Mouse (Mus musculus) cerebellum, adult 18-20 months (tissue): ENCODE measurements around the gene Bysl.
A peak's percentile ranks its signal among the peaks of the same experiment; 100 is the strongest.
"Not testable (repeated sequence)": the region's sequence is repeated elsewhere in the genome, so short reads cannot be mapped to it uniquely, and the experiment has no call there.

Source experiments
- DNase-seq, 2 experiments: peaks; one replicate each; pipeline ENCODE4 v3.0.0; 2021

Bysl gene

DNA sequence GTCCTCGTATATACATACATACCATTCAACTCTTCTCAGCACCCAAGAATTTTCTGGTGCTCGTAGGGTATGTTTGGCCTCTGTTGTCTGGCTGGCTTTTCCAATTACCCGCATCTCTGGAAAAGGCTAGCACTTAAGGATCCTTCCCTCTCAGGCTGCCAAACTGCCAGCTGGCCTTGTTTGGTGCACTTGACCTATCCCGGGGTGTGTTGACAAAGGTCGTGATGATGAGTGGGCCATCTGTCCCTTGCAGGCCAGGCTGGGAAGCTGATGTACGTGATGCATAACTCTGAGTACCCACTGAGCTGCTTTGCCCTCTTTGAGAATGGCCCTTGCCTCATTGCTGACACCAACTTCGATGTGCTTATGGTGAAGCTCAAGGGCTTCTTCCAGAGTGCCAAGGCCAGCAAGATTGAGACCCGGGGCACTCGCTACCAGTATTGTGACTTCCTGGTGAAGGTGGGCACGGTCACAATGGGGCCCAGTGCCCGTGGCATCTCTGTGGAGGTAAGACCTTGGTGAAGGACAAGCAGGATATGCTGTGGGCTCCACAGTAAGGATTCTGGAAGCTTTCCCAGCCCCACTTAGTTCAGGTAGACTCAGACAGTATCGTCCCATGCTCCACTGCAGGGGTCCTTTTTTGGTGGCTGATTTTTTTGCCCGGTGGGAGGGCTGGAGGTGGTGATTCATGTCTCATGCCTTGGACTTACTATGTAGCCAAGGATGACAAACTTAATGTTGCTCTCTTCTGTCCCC is 7.4 kb upstream of the Bysl start:
- DNase-seq: peak in 1 of 2 experiments; percentile 38

DNA sequence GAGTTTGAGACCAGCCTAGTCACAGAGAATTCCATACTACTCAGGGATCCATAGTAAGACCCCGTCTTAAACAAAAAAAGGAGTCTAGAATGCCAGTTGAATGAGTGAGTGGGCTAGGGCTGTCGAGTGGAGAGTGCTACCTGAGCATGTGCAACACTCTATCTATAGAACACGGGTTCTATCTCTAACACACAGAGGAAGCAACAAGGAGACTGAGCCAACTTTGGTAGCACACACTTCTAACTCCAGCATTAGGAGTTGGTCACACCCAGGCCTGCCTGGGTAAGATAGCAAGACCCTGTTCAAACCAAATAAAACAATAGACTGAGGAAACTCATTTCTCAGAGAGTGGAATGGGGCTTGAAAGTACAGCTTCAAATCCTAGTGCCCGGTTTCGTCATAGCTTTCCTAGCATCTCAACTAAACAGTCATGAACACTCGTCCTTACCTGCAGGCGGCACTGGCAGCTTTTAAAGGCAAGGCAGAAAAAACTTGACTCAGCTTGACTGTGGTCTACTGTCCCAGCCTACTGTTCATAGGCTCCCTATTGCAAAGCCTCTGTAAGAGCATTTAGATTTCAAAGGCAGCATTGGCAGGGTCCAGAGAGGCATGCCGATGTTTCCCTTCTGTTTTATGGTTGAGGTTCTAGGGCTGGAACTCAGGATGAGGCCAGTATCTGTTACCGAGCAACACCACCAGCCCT is 6.5 kb upstream of the Bysl start:
- no peak for DNase-seq

DNA sequence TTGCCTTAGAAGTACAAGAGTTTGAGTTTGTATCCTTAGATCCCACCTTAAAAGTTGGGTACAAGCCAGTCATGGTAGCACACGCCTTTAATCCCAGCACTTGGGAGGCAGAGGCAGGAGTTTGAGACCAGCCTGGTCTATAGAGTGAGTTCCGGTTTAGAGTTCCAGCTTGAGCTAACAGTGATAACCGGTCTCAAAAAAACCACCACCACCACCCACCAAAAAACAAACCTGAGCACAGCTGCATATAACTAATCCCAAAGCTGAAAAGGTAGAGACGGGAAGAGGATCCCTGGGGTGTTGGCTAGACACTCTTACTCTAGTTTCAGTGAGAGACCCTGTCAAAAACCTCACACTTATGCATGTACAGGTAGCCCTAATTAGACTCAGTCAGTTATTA is 5.4 kb upstream of the Bysl start:
- DNase-seq: no peak

DNA sequence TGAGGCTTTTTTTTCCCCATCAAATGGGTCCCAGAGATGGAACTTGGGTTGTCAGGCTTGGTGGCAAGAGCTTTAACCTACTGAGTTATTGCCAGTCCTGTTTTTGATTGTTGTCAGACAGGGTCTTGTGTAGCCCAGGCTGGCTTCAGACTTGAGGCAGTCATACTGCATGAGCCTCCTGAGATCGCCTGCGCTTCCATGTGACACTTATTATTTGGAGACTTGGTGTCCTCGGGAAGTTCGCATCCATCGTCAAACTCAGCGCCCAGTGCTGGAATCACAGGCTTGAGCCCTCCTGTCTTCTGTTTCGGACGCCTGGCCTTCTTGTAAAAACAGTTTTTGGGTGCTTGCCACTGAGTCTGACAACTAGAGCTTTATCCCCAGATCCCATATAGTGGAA is 4.8 kb upstream of the Bysl start:
- DNase-seq: no peak

DNA sequence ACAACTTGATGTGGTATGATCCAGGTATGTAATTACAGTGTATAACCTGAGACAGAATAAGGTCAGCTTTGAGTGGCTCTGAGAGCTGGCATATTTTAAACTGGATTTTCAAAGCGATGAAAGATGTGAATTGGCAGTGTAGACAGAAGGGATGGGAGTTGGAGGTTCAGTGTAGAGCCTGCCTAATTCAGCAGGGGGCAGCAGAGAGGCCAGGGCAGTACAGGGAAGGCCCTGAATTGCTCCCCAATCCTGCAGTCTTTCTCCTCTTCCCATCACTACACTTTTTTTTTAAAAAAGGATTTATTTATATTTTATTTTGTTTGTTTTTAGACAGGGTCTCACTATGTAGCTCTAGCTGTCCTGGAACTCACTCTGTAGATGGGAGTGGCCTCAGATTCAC is 2.7 kb upstream of the Bysl start:
- peak in 1 of 2 experiments; percentile 19 for DNase-seq

DNA sequence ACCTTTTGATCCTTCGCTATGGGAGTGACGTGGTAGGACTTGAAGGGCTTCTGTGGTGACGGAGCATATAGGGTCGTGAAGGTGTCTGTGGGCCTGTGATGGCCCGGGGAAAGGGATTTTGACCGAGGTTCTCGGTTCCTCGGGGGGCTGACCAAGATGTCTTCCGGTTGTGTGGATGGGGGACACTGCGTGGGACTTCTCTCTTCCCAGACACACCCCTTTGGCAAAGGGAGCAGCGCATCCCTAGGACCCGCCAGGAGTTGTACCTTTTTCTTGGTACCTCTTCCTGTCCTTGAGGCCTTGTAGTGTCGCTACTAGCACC is 330 bp upstream of the Bysl start:
- no peak for DNase-seq

DNA sequence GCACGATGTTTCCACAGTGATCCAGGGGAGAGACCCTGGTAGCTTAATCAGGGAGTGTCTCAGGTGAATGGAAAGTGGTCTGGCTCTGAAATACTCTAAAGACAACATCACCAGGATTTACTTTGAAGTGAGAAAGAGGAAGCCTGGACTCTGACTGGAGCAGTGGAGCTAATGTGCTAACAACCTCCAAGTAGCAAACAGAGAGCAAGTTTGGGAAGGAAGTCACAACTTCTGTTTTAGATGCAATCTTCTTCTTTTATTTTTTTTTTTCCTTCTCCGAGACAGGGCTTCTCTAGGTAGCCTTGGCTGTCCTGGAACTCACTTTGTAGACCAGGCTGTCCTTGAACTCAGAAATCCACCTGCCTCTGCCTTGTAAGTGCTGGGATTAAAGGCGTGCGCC is 2.1 kb downstream of the Bysl start:
- no peak for DNase-seq

DNA sequence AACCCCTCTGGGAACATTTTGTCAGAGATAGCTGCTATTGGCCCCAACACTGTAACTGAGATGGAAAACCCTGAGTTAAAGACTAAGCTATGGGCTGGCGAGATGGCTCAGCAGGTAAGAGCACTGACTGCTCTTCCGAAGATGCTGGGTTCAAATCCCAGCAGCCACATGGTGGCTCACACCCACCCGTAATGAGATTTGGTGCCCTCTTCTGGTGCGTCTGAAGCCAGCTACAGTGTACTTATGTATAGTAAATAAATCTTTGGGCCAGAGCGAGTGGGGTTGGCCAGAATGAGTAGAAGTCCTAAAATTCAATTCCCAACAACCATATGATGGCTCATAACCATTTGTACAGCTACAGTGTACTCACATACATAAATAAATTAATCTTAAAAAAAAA is 5.1 kb downstream of the Bysl start:
- no peak for DNase-seq

DNA sequence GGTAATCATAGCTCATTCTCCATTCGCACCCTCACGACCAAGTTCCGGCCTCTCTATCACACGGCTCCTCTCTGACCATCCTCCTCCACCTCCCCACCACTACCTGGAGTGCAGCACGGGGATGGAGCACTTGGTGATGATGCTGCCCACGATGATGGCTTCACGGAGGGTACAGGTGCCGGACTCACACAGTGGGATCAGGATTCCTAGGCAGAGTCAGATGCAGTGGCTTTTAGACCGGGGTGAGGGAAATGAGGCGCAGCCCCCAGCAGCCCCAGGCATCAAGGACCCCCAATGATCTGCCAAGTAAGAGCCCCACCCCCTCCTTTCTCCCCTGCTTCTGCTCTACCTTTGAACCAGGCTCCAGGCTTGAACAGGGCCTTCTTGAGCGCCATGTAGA is 9.0 kb downstream of the Bysl start:
- peak in 1 of 2 experiments; percentile 1 for DNase-seq

DNA sequence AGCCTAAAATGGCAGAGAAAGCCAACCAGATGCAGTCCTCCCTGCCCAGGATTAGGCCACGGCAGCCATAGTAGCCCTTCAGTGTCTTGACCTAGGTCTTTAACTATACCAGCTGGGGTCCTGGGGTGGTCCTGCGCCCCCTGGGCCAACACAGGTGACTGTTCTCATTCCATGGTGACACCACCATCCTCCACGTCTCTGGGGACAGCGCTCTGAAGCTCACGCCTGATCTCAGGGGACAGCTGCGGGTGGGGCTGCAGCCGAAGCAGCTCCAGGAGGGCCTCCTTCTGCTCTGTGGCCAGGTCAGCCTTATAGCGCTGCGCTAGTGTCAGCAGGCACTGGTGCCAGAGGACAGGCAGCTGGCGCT is 9.9 kb downstream of the Bysl start:
- peak in 1 of 2 experiments; percentile 2 for DNase-seq

DNA sequence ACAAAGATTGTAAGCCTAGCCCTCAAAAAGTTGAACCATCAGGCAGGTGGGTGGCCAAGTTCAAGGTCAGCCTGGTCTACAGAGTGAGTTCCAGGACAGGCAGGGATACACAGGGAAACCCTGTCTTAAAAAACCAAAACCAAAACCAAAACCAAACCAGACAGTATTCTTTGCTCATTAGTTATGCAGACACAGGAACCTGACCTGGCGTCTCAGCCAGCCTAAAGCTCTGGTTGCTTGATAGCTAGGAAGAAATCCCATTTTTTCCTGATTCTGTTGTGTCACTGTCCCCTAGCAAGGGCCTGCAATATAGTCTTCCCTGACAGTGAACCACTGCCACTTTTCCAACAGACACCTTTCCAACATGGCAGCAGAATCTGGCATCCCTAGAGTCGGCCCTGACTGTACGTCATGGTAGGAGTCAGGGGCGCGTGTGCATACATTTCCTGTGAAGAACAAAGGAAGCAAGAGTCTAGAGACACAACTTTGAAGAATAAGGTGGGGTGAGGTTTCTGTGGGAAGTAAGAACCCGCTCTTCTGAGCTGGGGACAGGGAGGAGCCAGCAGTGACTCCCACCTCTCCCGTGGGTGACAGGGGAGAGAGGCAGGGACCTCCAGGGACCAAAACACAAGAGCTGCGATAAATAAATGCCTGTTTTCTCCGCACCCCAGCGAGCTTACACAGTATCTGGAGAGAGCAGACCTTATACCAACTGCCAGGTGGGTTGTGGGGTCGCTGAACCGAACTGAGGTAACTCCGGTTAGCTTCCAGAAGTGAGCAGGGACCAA is 10.5 kb downstream of the Bysl start:
- peak in 1 of 2 experiments; percentile 1 for DNase-seq

DNA sequence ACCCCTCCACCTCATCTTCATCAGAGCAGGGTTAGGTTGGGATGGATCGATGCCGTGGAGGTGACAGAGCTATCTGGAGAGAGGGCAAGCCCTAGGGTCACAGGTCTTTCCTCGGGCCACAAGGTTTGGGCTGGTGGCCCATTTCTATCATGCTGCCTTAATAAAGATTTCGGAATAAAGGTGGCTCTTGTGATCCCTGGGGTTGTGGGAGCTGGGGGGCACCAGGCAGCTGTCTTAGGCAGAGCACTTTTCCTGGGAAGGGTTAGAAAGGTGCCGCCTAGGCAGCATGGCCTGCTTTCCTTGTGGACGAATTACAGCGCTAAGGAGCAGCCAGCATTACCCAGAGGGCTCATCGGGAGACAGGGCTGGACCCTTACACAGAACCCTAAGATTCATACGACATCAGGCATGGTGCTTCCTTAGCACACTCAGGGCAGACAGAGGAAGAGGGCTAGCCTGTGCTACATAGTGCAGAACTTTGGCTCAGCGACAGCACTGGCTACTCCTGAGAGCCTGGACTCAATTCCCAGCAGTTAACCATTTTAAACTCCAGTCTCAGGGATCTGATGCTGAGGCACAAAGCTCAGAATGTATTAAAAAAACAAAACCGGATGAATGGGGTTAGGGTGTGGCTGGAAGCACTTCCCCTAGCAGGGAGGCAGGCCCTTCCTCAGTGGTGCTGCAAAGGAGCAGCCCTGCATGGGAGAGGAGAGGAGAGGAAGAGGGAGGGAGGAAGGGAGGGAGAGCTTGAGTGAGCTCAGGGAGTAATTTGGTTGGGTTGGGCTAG is 11.6 kb downstream of the Bysl start:
- DNase-seq: peak in 1 of 2 experiments; percentile 2

DNA sequence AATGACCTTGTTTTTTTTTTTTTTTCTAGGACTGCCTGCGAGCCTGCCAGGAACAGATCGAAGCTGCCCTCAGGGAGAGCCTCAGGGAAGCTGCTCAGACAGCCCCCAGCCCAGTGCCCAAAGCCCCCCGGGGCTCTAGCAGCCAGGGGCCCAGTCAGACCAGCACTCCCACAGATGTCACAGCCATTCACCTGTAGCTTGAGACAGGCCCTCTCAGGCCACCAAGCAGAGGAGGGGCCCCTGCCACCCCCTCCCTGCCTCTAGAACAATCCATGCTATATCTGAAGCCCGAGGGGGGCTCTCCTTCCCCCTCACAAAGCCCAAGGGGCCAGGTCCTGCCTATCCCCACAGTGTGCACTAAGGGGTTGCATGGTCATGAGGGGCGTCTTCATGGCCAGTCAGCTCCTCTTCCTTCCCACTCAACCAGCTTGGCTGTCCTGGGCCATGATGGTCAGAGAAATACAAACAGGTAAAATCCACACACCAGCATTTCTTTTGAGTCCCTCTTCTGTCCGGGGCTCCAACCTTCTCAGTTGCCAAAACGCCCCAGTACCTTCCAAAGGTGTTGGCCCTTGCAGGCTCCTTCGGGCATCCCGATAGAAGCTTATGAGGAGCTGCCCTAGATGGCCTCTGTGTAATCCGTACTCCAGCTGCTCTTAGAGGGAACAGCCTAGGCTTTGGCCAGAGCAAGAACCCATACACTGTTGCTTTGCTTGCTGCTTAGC is 12.6 kb downstream of the Bysl start:
- DNase-seq: not testable (repeated sequence)

DNA sequence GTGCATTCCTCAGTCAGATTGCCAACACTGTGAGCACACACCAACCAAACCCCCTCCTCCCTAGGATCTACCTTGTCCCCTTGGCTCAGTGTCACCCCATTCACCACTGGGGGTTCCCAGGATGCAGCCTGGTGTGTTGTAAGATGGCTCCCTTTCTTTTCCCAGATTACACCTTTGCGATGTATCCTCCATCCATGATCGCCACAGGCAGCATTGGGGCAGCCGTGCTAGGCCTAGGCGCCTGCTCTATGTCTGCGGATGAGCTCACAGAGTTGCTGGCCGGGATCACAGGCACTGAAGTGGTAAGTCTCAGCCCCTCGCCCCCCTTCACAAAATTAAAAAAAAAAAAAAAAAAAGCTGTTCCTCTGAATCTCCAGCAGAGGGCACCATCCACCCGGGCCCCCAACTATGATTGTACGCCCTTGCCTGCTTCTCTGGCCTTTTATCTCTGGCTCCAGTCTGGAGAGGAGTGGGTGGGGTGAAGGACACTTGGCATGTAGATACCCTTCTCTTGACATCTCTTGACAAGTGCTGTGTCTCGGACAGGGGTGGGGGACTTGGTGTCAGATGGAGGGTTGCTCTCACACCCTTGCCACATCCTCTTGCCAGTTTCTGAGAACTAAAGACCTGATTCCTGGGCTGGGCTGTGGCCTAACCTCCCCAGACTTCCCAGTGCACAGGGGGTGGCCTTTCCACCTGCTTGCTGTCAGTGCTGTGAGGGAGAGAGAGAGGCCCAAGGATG is 13.3 kb downstream of the Bysl start:
- DNase-seq: peak; percentile 16 to 45

DNA sequence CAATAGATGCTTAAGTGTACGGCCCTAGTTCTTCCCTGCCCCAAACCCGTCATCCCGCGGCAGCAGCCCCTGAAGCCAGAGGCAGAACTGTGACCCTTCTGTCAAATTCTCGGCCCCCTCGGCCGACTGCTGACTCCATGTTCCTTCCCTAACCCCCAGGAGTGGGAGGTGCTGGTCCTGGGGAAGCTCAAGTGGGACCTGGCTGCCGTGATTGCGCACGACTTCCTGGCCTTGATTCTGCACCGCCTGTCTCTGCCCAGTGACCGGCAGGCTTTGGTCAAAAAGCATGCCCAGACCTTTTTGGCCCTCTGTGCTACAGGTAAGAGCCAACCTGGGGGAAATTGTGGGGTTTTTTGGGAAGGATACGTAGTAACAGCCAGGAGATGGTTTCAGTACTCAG is 14.0 kb downstream of the Bysl start:
- no peak for DNase-seq

DNA sequence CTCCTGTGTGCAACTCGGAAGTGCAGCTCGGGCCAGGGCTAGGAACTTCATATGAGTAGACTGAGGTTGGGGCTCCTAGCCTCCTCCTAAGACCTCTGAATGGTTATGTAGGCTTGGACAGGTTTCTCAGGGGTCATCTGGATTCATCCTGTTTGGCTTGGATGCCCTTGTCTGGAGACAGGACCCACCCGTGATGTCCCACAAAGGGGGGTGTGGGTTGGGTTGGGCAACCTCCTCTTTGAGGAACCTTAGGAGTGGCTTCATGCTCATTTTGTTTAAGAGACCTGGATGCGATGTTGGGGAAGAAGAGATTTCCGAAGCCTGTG is 14.5 kb downstream of the Bysl start:
- no peak for DNase-seq

DNA sequence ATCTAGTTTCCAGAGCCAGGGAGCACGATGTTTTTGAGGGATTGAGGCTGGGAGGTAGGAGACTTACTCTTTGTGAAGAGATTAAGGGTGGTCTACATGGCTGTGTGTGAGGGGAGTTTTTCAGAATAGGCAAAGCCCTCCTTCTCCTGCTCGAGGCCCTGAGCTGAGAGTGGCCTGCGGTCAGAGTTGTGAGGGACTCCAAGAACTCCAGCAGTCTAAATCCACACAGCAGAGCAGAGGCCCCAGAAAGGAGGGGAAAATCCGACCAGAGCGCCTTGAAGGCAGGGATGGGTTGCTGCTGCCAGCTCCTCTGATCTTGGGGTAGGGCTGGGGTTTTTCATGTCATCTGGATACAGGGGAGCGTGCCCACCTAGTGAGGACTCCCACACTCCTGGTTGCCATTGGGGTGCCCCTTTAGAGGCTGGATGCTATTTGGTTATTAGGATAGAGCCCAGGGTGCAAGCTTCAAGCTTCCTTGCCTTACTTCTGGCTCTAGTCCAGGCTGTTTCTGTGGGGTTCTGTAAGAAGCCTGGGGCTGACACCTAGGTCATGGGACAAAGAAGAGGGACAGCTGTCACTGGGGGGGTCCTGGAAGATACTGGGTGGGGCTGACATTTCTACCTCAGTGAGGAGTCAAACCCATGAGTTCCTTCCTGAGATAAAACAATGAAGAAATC is 15.0 kb downstream of the Bysl start:
- no peak for DNase-seq

DNA sequence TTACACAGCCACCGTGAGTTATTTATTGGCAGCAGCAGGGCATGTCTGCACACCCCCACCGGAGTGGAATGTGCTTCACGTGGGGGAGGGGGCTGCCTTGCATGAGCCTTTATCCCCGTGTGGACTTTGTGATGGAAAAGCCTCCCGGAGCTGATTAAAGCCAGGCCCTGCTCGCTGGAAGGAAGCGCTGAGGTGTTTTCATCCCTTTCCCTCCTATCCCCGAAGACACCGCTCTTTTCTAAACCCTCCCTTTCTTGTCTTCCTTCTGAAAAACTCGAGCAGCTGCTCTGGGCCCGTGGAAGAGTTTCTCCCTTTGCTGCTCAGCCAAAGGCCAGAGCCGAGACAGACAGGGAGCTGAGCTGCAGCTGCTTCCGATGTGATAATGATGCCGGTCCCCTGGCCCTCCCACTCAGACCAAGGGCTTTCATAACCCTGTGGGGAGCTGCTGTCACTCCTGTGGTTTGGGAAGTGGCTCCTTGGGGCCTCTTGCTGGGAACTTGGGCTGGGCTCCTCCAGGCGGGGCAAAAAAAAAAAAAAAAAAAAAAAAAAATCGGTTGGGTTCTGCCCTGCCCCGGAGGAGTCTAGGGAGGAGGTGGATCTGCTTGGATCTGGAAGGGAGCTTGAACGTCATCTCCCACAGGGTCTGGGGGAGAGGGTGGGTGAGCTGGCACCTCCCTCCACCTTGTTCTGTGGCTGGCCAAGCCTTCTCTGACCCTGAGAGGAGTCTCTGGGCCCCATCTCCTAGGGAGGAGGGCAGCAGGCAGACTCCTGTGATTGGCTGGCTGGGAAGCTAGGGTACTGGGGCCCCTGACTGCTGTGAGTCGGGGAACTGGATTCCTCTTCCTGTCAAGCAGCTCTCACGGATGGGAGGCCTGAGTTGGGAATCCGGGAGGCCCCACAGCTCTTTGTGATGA is 15.8 kb downstream of the Bysl start:
- peak in 1 of 2 experiments; percentile 18 for DNase-seq

DNA sequence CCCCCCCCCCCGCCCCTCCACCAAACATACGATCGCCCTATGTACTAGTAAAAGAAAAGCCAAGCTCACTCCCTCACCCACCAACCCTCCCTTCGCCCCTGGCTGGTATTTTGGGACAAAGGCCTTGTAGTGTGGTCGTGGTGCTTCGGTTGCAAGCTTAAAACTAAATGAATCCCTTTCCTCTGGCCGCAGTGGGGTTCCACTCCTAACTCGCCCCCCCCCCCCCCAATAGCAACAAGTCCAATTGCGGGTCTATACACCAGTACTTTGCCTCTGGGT is 16.4 kb downstream of the Bysl start:
- no peak for DNase-seq
